Mouse (Mus musculus) forebrain, embryonic 12.5 days (tissue): ENCODE measurements around the gene Hist2h2bb. TPM values are rescaled to one million over a fixed set of nuclear protein-coding genes. Genes with fewer than 3 reads are reported as not detected.
"Not testable (repeated sequence)": the region's sequence is repeated elsewhere in the genome, so short reads cannot be mapped to it uniquely, and the experiment has no call there.

Experiments used
- ATAC-seq: fragments of 200-750 bp; cut with Nextera tagmentation; 2 replicates; pipeline ENCODE4 v1.8.0; 2017; ENCODE audit warnings: moderate TSS enrichment; ENCODE audit not compliant: low FRiP score
- H3K27ac ChIP-seq: fragments of 300-500 bp; sonication (generic); 2 replicates; pipeline ENCODE4 v1.5.1; 2016; ENCODE audit warnings: mild to moderate bottlenecking
- H3K27me3 ChIP-seq: fragments of 300-500 bp; sonication (generic); 2 replicates; pipeline ENCODE4 v1.6.1; 2016; ENCODE audit warnings: mild to moderate bottlenecking
- H3K36me3 ChIP-seq: fragments of 300-500 bp; sonication (generic); replicated peaks from 2 replicates; pipeline ENCODE4 v1.6.1; 2016; ENCODE audit warnings: mild to moderate bottlenecking
- H3K4me1 ChIP-seq: fragments of 300-500 bp; sonication (generic); 2 replicates; pipeline ENCODE4 v1.6.1; 2016
- H3K4me2 ChIP-seq: fragments of 300-500 bp; sonication (generic); 2 replicates; pipeline ENCODE4 v1.6.1; 2016; ENCODE audit warnings: mild to moderate bottlenecking, moderate library complexity
- H3K4me3 ChIP-seq: fragments of 300-500 bp; sonication (generic); replicated peaks from 2 replicates; pipeline ENCODE4 v1.5.1; 2016; ENCODE audit warnings: mild to moderate bottlenecking
- H3K9ac ChIP-seq: fragments of 300-500 bp; sonication (generic); 2 replicates; pipeline ENCODE4 v1.6.1; 2016; ENCODE audit warnings: mild to moderate bottlenecking
- H3K9me3 ChIP-seq: fragments of 300-500 bp; sonication (generic); 2 replicates; pipeline ENCODE4 v1.6.1; 2016
- WGBS: fragments of 180-500 bp; shearing (Covaris S2); methylation state at CpG from one replicate; pipeline ENCODE4 v1.1.7; 2016; 5-methylcytosine and 5-hydroxymethylcytosine counted together
- polyA plus RNA-seq: library from polyadenylated mRNA; unstranded; fragments of >200 nt; fragmentation: Nextera tagmentation; extraction: Ambion mirVana; gene quantifications from 2 replicates; pipeline ENCODE4 v1.2.1, GENCODE M21; 2016

Gene Hist2h2bb
- polyA plus RNA-seq, 1 experiment from 2014 or later, result 28.6 TPM

- Histone ChIP-seq H3K9me3 (no peaks in the 10 kb centered on the region), H3K4me3 (no peak overlapping the region), H3K4me2 (no peak overlapping the region), H3K27ac (no peak overlapping the region), H3K9ac (no peak overlapping the region), H3K27me3 (no peaks in the 10 kb centered on the region), H3K36me3 (no peaks in the 10 kb centered on the region), H3K4me1 (peaks cover 10% of the 10 kb centered on the region)
- WGBS, result 89% methylated on average over 17 of the region's 17 CpGs
- ATAC-seq, result no peak
Measured at GRCm38 (mm10) chr3:96273591-96274465, 4.3 kb downstream of the Hist2h2bb start.

- peak overlapping the region; percentile 47 for H3K4me3 ChIP-seq
- no peak for ATAC-seq
- 15% methylated on average over 8 of the region's 8 CpGs for WGBS
- no peak overlapping the region for H3K27ac ChIP-seq
- H3K4me1 ChIP-seq, result peaks cover 10% of the 10 kb centered on the region
- H3K9me3 ChIP-seq, result no peaks in the 10 kb centered on the region
- peak overlapping the region; percentile 66 for H3K9ac ChIP-seq
- H3K27me3 ChIP-seq, result peaks cover 15% of the 10 kb centered on the region; the same call in 1 of the 2 replicates
- peak overlapping the region; percentile 62 for H3K4me2 ChIP-seq
- H3K36me3 ChIP-seq, result no peaks in the 10 kb centered on the region
Measured at GRCm38 (mm10) chr3:96277428-96277799, 7.9 kb downstream of the Hist2h2bb start.

GRCm38 (mm10) chr3:96277800-96278624 is 8.5 kb downstream of the Hist2h2bb start:
- H3K4me3 ChIP-seq, result peak overlapping the region; percentile 47
- peak overlapping the region; percentile 62 for H3K4me2 ChIP-seq
- H3K4me1 ChIP-seq, result peaks cover 10% of the 10 kb centered on the region
- peak overlapping the region; percentile 93 for H3K27ac ChIP-seq
- no peaks in the 10 kb centered on the region for H3K9me3 ChIP-seq
- no peaks in the 10 kb centered on the region for H3K36me3 ChIP-seq
- H3K27me3 ChIP-seq, result peaks cover 21% of the 10 kb centered on the region; the same call in 1 of the 2 replicates
- peak; percentile 97 for ATAC-seq
- peak overlapping the region; percentile 66 for H3K9ac ChIP-seq
- WGBS, result under 1% methylated on average over 49 of the region's 49 CpGs

- H3K4me3 ChIP-seq, result no peak overlapping the region
- peaks cover 39% of the 10 kb centered on the region for H3K27me3 ChIP-seq
- 51% methylated on average over 6 of the region's 6 CpGs for WGBS
Measured at GRCm38 (mm10) chr3:96280660-96281059, 11.1 kb downstream of the Hist2h2bb start.

GRCm38 (mm10) chr3:96284457-96284856 is 14.9 kb downstream of the Hist2h2bb start:
- no peak overlapping the region for H3K4me3 ChIP-seq
- H3K9me3 ChIP-seq, result no peaks in the 10 kb centered on the region
- WGBS, result 37% methylated on average over 4 of the region's 4 CpGs
- H3K4me2 ChIP-seq, result no peak overlapping the region
- H3K9ac ChIP-seq, result no peak overlapping the region
- no peaks in the 10 kb centered on the region for H3K36me3 ChIP-seq
- no peak overlapping the region for H3K27ac ChIP-seq
- ATAC-seq, result no peak
- H3K4me1 ChIP-seq, result peaks cover 4% of the 10 kb centered on the region; the same call in 1 of the 2 replicates
- peaks cover 41% of the 10 kb centered on the region for H3K27me3 ChIP-seq

More at GRCm38 (mm10) chr3:96280660-96281059, 11.1 kb downstream of the Hist2h2bb start:
- Histone ChIP-seq H3K9ac (no peak overlapping the region), H3K4me1 (peaks cover 15% of the 10 kb centered on the region), H3K27ac (no peak overlapping the region), H3K36me3 (no peaks in the 10 kb centered on the region), H3K9me3 (no peaks in the 10 kb centered on the region), H3K4me2 (no peak overlapping the region)
- ATAC-seq, result no peak

GRCm38 (mm10) chr3:96287334-96287733 is 17.8 kb downstream of the Hist2h2bb start:
- ATAC-seq, H3K9ac ChIP-seq, H3K4me3 ChIP-seq, H3K27ac ChIP-seq, H3K4me1 ChIP-seq, H3K36me3 ChIP-seq, H3K4me2 ChIP-seq, H3K9me3 ChIP-seq: not testable (repeated sequence)
- peaks cover 26% of the 10 kb centered on the region for H3K27me3 ChIP-seq
- WGBS, result 89% methylated on average over 11 of the region's 11 CpGs

- Histone ChIP-seq H3K27me3 (peaks cover 8% of the 10 kb centered on the region; the same call in 1 of the 2 replicates), H3K4me1 (no peaks in the 10 kb centered on the region), H3K9ac (no peak overlapping the region), H3K27ac (no peak overlapping the region), H3K4me3 (no peak overlapping the region), H3K4me2 (no peak overlapping the region), H3K9me3 (no peaks in the 10 kb centered on the region), H3K36me3 (no peaks in the 10 kb centered on the region)
- no peak for ATAC-seq
- WGBS, result 77% methylated on average over 3 of the region's 3 CpGs
Measured at GRCm38 (mm10) chr3:96289201-96289600, 19.6 kb downstream of the Hist2h2bb start.

GRCm38 (mm10) chr3:96290727-96291126 is 21.2 kb downstream of the Hist2h2bb start:
- WGBS, result 95% methylated on average over 3 of the region's 3 CpGs
- H3K9ac ChIP-seq, ATAC-seq: not testable (repeated sequence)

GRCm38 (mm10) chr3:96292641-96293040 is 23.1 kb downstream of the Hist2h2bb start:
- 64% methylated on average over 6 of the region's 6 CpGs for WGBS
- Histone ChIP-seq H3K27ac (no peak overlapping the region), H3K9me3 (no peaks in the 10 kb centered on the region), H3K9ac (no peak overlapping the region), H3K4me1 (no peaks in the 10 kb centered on the region), H3K36me3 (no peaks in the 10 kb centered on the region), H3K4me3 (no peak overlapping the region), H3K27me3 (0 out of 2 replicates have a peak, but pooled peaks cover 2% of the 10 kb centered on the region), H3K4me2 (no peak overlapping the region)
- ATAC-seq, result no peak

More at GRCm38 (mm10) chr3:96290727-96291126, 21.2 kb downstream of the Hist2h2bb start:
- not testable (repeated sequence) for H3K27me3 ChIP-seq, H3K36me3 ChIP-seq, H3K27ac ChIP-seq, H3K4me1 ChIP-seq, H3K4me2 ChIP-seq, H3K9me3 ChIP-seq, H3K4me3 ChIP-seq

- Histone ChIP-seq H3K4me3 (no peak overlapping the region), H3K9ac (no peak overlapping the region), H3K4me2 (no peak overlapping the region), H3K9me3 (no peaks in the 10 kb centered on the region), H3K4me1 (no peaks in the 10 kb centered on the region), H3K36me3 (no peaks in the 10 kb centered on the region), H3K27ac (no peak overlapping the region), H3K27me3 (no peaks in the 10 kb centered on the region)
- ATAC-seq, result no peak
- 58% methylated on average over 5 of the region's 5 CpGs for WGBS
Measured at GRCm38 (mm10) chr3:96293368-96293767, 23.8 kb downstream of the Hist2h2bb start.

- 78% methylated on average over 4 of the region's 4 CpGs for WGBS
Measured at GRCm38 (mm10) chr3:96293787-96294186, 24.2 kb downstream of the Hist2h2bb start, which contains the start of gene Fcgr1. Fcgr1 (minus strand) TSS chr3:96293969.

GRCm38 (mm10) chr3:96298360-96298759 is 28.8 kb downstream of the Hist2h2bb start:
- Histone ChIP-seq H3K4me3 (no peak overlapping the region), H3K9ac (no peak overlapping the region), H3K4me1 (no peaks in the 10 kb centered on the region), H3K36me3 (no peaks in the 10 kb centered on the region), H3K4me2 (no peak overlapping the region), H3K27ac (no peak overlapping the region), H3K27me3 (no peaks in the 10 kb centered on the region), H3K9me3 (no peaks in the 10 kb centered on the region)
- 92% methylated on average over 4 of the region's 4 CpGs for WGBS
- ATAC-seq, result no peak

More at GRCm38 (mm10) chr3:96293787-96294186, 24.2 kb downstream of the Hist2h2bb start, which contains the start of gene Fcgr1:
- no peak within 1 kb of the TSS for H3K4me3 ChIP-seq
- no peaks in the 10 kb centered on the region for H3K9me3 ChIP-seq
- H3K4me1 ChIP-seq, result no peaks in the 10 kb centered on the region
- no peak within 1 kb of the TSS for H3K9ac ChIP-seq
- no peak for ATAC-seq
- no peaks in the 10 kb centered on the region for H3K27me3 ChIP-seq
- H3K4me2 ChIP-seq, result no peak within 1 kb of the TSS
- H3K36me3 ChIP-seq, result no peaks in the 10 kb centered on the region
- no peak within 1 kb of the TSS for H3K27ac ChIP-seq
